Mouse (Mus musculus) G1E (cell line): ENCODE measurements around the gene Cyp39a1. TPM values are rescaled to one million over a fixed set of nuclear protein-coding genes. Genes with fewer than 3 reads are reported as not detected.

Experiments used
- ATAC-seq: 2 replicates; pipeline ENCODE4 v1.8.0; 2016; ENCODE audit warnings: mild to moderate bottlenecking; ENCODE audit not compliant: insufficient number of reproducible peaks, poor library complexity, low FRiP score, severe bottlenecking; ENCODE audit errors: extremely low read depth
- DNase-seq: peaks from one replicate; pipeline ENCODE4 v3.0.0; 2012; ENCODE audit warnings: low spot score
- H3K27me3 ChIP-seq: 2 replicates; pipeline ENCODE4 v1.6.1; 2012; ENCODE audit warnings: mild to moderate bottlenecking, low read length, inconsistent platforms; ENCODE audit not compliant: insufficient read depth
- H3K36me3 ChIP-seq: replicated peaks from 2 replicates; pipeline ENCODE3; 2012; ENCODE audit warnings: mild to moderate bottlenecking, inconsistent platforms
- H3K4me1 ChIP-seq: 2 replicates; pipeline ENCODE4 v1.6.1; 2012; ENCODE audit warnings: low read depth, low read length, inconsistent platforms, mixed read lengths; ENCODE audit not compliant: insufficient read depth
- H3K4me3 ChIP-seq: 2 replicates; pipeline ENCODE4 v1.5.1; 2012; ENCODE audit warnings: low read depth, mild to moderate bottlenecking, inconsistent platforms, low read length, moderate library complexity, mixed read lengths
- H3K9me3 ChIP-seq: replicated peaks from 2 replicates; pipeline ENCODE4 v1.6.1; 2012; ENCODE audit warnings: inconsistent platforms
- CTCF ChIP-seq: IDR thresholded peaks from 2 replicates; pipeline ENCODE4 v1.5.1; 2012; ENCODE audit warnings: low read depth, low read length, inconsistent platforms, mixed read lengths
- GATA1 ChIP-seq: IDR thresholded peaks from 2 replicates; pipeline ENCODE4 v1.6.1; 2012; ENCODE audit warnings: borderline replicate concordance, low read length, inconsistent platforms, mixed read lengths
- GATA2 ChIP-seq: IDR thresholded peaks from 2 replicates; pipeline ENCODE4 v1.6.1; 2012; ENCODE audit warnings: low read depth, low read length, inconsistent platforms, borderline replicate concordance
- POLR2AphosphoS5 ChIP-seq: IDR thresholded peaks from 2 replicates; pipeline ENCODE4 v1.6.1; 2012; ENCODE audit warnings: low read depth, low read length, inconsistent platforms; ENCODE audit not compliant: insufficient replicate concordance
- TAL1 ChIP-seq: conservative IDR thresholded peaks from 2 replicates; pipeline ENCODE4 v1.6.1; 2012; ENCODE audit warnings: low read depth, low read length, inconsistent platforms, mixed read lengths
- polyA plus RNA-seq: library from polyadenylated mRNA; stranded (reverse); fragments of >175 nt; gene quantifications from 2 replicates; pipeline ENCODE4 v1.2.3, GENCODE M21; 2012
- total RNA-seq, 2 experiments: library from RNA; stranded (forward) in 1 of 2; stranded (reverse) in 1 of 2; fragments of 200-1000 nt in 1 of 2; fragments of >200 nt in 1 of 2; fragmentation: Nextera tagmentation in 1 of 2; gene quantifications; 2 replicates each; pipeline ENCODE4 v1.2.3; 2014 to 2017

Cyp39a1 gene
- total and polyA plus RNA-seq, 3 experiments: not detected

- no peaks in the 10 kb centered on the region for H3K36me3 ChIP-seq
- H3K27me3 ChIP-seq: no peaks in the 10 kb centered on the region
- H3K9me3 ChIP-seq: peaks cover 32% of the 10 kb centered on the region
- DNase-seq (no peak), ATAC-seq (no peak)
- no peak for TF ChIP-seq CTCF
- TF ChIP-seq GATA2: no peak
- TF ChIP-seq POLR2AphosphoS5: no peak
- TF ChIP-seq GATA1: no peak
- TF ChIP-seq TAL1: no peak
- no peak overlapping the region for H3K4me3 ChIP-seq
- H3K4me1 ChIP-seq: no peaks in the 10 kb centered on the region
Observed at GRCm38 (mm10) chr17:43714191-43714590, 47.0 kb downstream of the Cyp39a1 start.

- peaks cover 32% of the 10 kb centered on the region for H3K9me3 ChIP-seq
- no peaks in the 10 kb centered on the region for H3K4me1 ChIP-seq
- H3K36me3 ChIP-seq: no peaks in the 10 kb centered on the region
- TF ChIP-seq CTCF: no peak
- TF ChIP-seq POLR2AphosphoS5: no peak
- no peak for TF ChIP-seq GATA2
- TF ChIP-seq GATA1: no peak
- TF ChIP-seq TAL1: no peak
- DNase-seq: no peak
- ATAC-seq: no peak
- H3K27me3 ChIP-seq: no peaks in the 10 kb centered on the region
- H3K4me3 ChIP-seq: no peak overlapping the region
Observed at GRCm38 (mm10) chr17:43716601-43717000, 49.4 kb downstream of the Cyp39a1 start.

DNA sequence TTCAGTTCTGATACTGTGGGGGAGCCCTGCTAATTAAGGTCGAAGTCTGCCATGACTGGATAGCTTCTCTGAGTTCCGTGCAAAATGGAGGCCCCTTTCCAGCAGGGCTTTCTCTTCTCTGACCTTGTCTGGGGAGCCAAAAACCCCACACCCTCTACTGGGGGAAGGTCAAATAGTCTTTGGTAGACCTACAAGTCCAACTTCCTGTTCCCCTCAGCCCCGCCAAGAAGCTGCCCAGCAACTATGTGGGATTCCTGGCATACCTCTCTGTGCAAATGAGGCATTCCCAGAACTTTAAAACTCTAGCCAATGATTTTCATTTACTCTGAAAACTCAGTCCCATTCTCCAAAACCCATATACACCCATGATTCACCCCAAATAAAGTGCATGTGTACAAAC, 52.2 kb downstream of the Cyp39a1 start:
- Histone ChIP-seq H3K27me3 (no peaks in the 10 kb centered on the region), H3K9me3 (peaks cover 35% of the 10 kb centered on the region), H3K4me3 (no peak overlapping the region), H3K4me1 (no peaks in the 10 kb centered on the region), H3K36me3 (no peaks in the 10 kb centered on the region)
- DNase-seq (no peak), ATAC-seq (no peak)
- TF ChIP-seq GATA1: no peak
- TF ChIP-seq CTCF: no peak
- TF ChIP-seq GATA2: no peak
- TF ChIP-seq POLR2AphosphoS5: no peak
- TF ChIP-seq TAL1: no peak

DNA sequence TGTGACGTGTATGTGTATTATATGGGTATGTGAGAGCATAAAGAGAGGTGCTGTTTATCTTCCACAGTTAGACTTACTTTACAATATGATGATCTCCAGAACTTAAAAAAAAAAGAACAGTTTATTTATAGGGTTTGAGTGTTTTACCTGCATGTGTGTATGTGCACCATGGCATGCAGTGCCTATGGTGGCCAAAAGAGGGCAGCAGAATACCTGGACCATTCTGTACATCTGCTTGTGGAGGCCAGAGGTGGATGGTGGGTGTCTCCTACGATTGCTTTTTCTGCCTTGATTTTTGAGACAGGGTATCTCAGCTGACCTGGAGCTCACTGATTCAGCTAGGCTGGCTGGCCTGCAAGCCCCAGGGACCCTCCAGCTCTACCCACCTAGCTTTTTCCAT, 57.3 kb downstream of the Cyp39a1 start:
- no peak for DNase-seq
- no peak for ATAC-seq
- Histone ChIP-seq H3K9me3 (peaks cover 25% of the 10 kb centered on the region), H3K36me3 (no peaks in the 10 kb centered on the region), H3K4me1 (no peaks in the 10 kb centered on the region), H3K27me3 (no peaks in the 10 kb centered on the region), H3K4me3 (no peak overlapping the region)
- TF ChIP-seq POLR2AphosphoS5: no peak
- no peak for TF ChIP-seq GATA2
- TF ChIP-seq TAL1: no peak
- no peak for TF ChIP-seq GATA1
- no peak for TF ChIP-seq CTCF

DNA sequence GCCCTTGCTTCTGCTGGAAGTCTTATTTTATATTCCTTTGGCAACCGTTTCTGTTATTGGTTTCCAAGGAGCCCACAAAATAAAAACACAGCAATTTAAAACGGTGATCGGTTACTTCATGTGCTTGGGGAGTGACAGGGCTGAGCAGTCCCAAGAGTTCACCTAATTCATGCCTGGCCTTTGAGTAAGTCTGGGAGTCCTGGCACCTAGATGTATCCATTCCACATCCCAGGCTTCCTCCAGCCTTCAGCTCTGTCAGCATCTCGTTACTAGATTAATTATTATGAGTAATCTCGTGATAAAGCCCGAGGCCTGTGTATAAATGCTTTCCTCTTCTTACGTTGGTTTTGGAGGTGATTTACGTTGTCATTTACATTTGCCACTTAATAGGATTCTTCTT, 64.1 kb downstream of the Cyp39a1 start:
- TF ChIP-seq POLR2AphosphoS5 (no peak), CTCF (no peak), TAL1 (no peak), GATA1 (no peak)
- H3K27me3 ChIP-seq: no peaks in the 10 kb centered on the region
- no peaks in the 10 kb centered on the region for H3K36me3 ChIP-seq
- ATAC-seq (no peak), DNase-seq (no peak)
- peaks cover 21% of the 10 kb centered on the region for H3K9me3 ChIP-seq
- no peaks in the 10 kb centered on the region for H3K4me1 ChIP-seq
- no peak overlapping the region for H3K4me3 ChIP-seq

DNA sequence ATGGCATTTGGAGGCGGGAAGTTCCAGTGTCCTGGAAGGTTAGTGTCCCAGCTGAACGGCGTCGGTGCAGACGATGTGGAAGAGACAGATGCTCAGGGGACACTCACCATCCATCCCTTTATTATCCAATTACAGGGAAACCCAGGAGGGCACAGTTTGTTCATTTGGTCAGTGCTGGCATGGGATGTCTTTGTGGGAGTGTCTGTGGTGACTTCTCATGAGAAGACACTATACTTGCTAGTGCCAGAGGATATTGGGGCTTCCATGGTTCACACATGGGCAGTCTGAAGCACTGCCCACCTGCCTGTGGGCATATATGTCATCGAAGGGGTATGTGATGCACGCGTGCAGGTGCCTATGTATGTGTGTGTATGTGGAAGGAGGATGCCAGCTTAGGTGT, 64.8 kb downstream of the Cyp39a1 start:
- Histone ChIP-seq H3K4me3 (no peak overlapping the region), H3K36me3 (no peaks in the 10 kb centered on the region), H3K9me3 (peaks cover 21% of the 10 kb centered on the region), H3K27me3 (no peaks in the 10 kb centered on the region), H3K4me1 (no peaks in the 10 kb centered on the region)
- TF ChIP-seq GATA2 (no peak), GATA1 (no peak), POLR2AphosphoS5 (no peak), TAL1 (no peak), CTCF (no peak)
- DNase-seq: no peak
- no peak for ATAC-seq

GRCm38 (mm10) chr17:43734252-43734651, 67.0 kb downstream of the Cyp39a1 start:
- ATAC-seq: no peak
- no peaks in the 10 kb centered on the region for H3K4me1 ChIP-seq
- H3K36me3 ChIP-seq: no peaks in the 10 kb centered on the region
- H3K4me3 ChIP-seq: no peak overlapping the region
- no peaks in the 10 kb centered on the region for H3K27me3 ChIP-seq
- no peak for DNase-seq
- H3K9me3 ChIP-seq: peaks cover 16% of the 10 kb centered on the region
- no peak for TF ChIP-seq CTCF
- no peak for TF ChIP-seq GATA2
- no peak for TF ChIP-seq TAL1
- TF ChIP-seq GATA1: no peak
- TF ChIP-seq POLR2AphosphoS5: no peak
